Mouse (Mus musculus) CD4-positive, CD25-positive, alpha-beta regulatory T cell, adult 2 months (primary cell): ENCODE measurements at regions not wholly inside any gene's neighbourhood (a gene's known extent, or its start where the extent isn't known, plus 50 kb on each side); places are given as distances from the start of the nearest gene placed in this dataset.
A peak's percentile ranks its signal among the peaks of the same experiment; 100 is the strongest.
"Not testable (repeated sequence)": the region's sequence is repeated elsewhere in the genome, so short reads cannot be mapped to it uniquely, and the experiment has no call there.

Source experiments
- DNase-seq: peaks from one replicate; pipeline ENCODE4 v3.0.0-alpha.2; 2012; ENCODE audit warnings: low read depth, low spot score

GRCm38 (mm10) chr13:12726831-12727230, 73.0 kb downstream of the Prl2c3 start:
- peak; percentile 38 for DNase-seq

GRCm38 (mm10) chr13:12717972-12718546, 81.8 kb downstream of the Prl2c3 start:
- DNase-seq, result not testable (repeated sequence)

- no peak for DNase-seq
Measured at GRCm38 (mm10) chr13:12711471-12712273, 88.2 kb downstream of the Prl2c3 start.

GRCm38 (mm10) chr13:12702804-12703612, 96.9 kb downstream of the Prl2c3 start:
- DNase-seq, result not testable (repeated sequence)

GRCm38 (mm10) chr13:12702111-12702803, 97.6 kb downstream of the Prl2c3 start:
- DNase-seq, result not testable (repeated sequence)

- not testable (repeated sequence) for DNase-seq
Measured at GRCm38 (mm10) chr13:12693593-12694118, 106.2 kb downstream of the Prl2c3 start.

- not testable (repeated sequence) for DNase-seq
Measured at GRCm38 (mm10) chr13:12688778-12689177, 111.1 kb downstream of the Prl2c3 start.

GRCm38 (mm10) chr13:12688149-12688548, 111.7 kb downstream of the Prl2c3 start:
- not testable (repeated sequence) for DNase-seq

- not testable (repeated sequence) for DNase-seq
Measured at GRCm38 (mm10) chr13:12680954-12681571, 115.4 kb downstream of the Ero1lb start.

GRCm38 (mm10) chr13:12680283-12680953, 114.7 kb downstream of the Ero1lb start:
- DNase-seq, result peak; percentile 59

- no peak for DNase-seq
Measured at GRCm38 (mm10) chr13:12677372-12677771, 111.7 kb downstream of the Ero1lb start.

- DNase-seq, result not testable (repeated sequence)
Measured at GRCm38 (mm10) chr13:12671011-12671410, 105.3 kb downstream of the Ero1lb start.

- not testable (repeated sequence) for DNase-seq
Measured at GRCm38 (mm10) chr13:12668742-12669141, 103.1 kb downstream of the Ero1lb start.

GRCm38 (mm10) chr13:12667727-12668665, 102.3 kb downstream of the Ero1lb start:
- not testable (repeated sequence) for DNase-seq

GRCm38 (mm10) chr13:12666050-12666449, 100.4 kb downstream of the Ero1lb start:
- DNase-seq, result not testable (repeated sequence)
